Mouse (Mus musculus): ENCODE data around the gene Ncor2.

The Ncor2 gene

GRCm38 (mm10) chr5:125120517-125121303, 58.3 kb downstream of the Ncor2 start:
- in situ Hi-C loops (cut with MboI; ENCODE audit: low pct_unique_long_range_greater_than_20kb in 1 of 2, low sequenced_read_pairs in 2 of 2, unreplicated experiment in 1 of 2) = loop anchor here in 1 of 2 experiments (5.0 kb wide), 1 partner anchor 72 kb away; no protein-coding TSS in a partner anchor

GRCm38 (mm10) chr5:125117238-125117637, 61.8 kb downstream of the Ncor2 start:
- in situ Hi-C loops (cut with MboI; ENCODE audit: low pct_unique_long_range_greater_than_20kb in 1 of 2, low sequenced_read_pairs in 2 of 2, unreplicated experiment in 1 of 2) = no loop called here

GRCm38 (mm10) chr5:125113029-125113428, 66.0 kb downstream of the Ncor2 start:
- in situ Hi-C loops (cut with MboI; ENCODE audit: low pct_unique_long_range_greater_than_20kb in 1 of 2, low sequenced_read_pairs in 2 of 2, unreplicated experiment in 1 of 2) = no loop called here

- in situ Hi-C loops (cut with MboI; ENCODE audit: low pct_unique_long_range_greater_than_20kb in 1 of 2, low sequenced_read_pairs in 2 of 2, unreplicated experiment in 1 of 2) = no loop called here
Measured at GRCm38 (mm10) chr5:125112588-125112987, 66.4 kb downstream of the Ncor2 start.

GRCm38 (mm10) chr5:125111137-125111536, 67.9 kb downstream of the Ncor2 start:
- in situ Hi-C loops (cut with MboI; ENCODE audit: low pct_unique_long_range_greater_than_20kb in 1 of 2, low sequenced_read_pairs in 2 of 2, unreplicated experiment in 1 of 2) = no loop called here

- in situ Hi-C loops (cut with MboI; ENCODE audit: low pct_unique_long_range_greater_than_20kb in 1 of 2, low sequenced_read_pairs in 2 of 2, unreplicated experiment in 1 of 2) = no loop called here
Measured at GRCm38 (mm10) chr5:125110722-125111121, 68.3 kb downstream of the Ncor2 start.

- in situ Hi-C loops (cut with MboI; ENCODE audit: low pct_unique_long_range_greater_than_20kb in 1 of 2, low sequenced_read_pairs in 2 of 2, unreplicated experiment in 1 of 2) = no loop called here
Measured at GRCm38 (mm10) chr5:125110196-125110595, 68.8 kb downstream of the Ncor2 start.

GRCm38 (mm10) chr5:125107011-125107651, 71.9 kb downstream of the Ncor2 start:
- in situ Hi-C loops (cut with MboI; ENCODE audit: low pct_unique_long_range_greater_than_20kb in 1 of 2, low sequenced_read_pairs in 2 of 2, unreplicated experiment in 1 of 2) = no loop called here

- in situ Hi-C loops (cut with MboI; ENCODE audit: low pct_unique_long_range_greater_than_20kb in 1 of 2, low sequenced_read_pairs in 2 of 2, unreplicated experiment in 1 of 2) = no loop called here
Measured at GRCm38 (mm10) chr5:125106191-125106590, 72.8 kb downstream of the Ncor2 start.

- in situ Hi-C loops (cut with MboI; ENCODE audit: low pct_unique_long_range_greater_than_20kb in 1 of 2, low sequenced_read_pairs in 2 of 2, unreplicated experiment in 1 of 2) = no loop called here
Measured at GRCm38 (mm10) chr5:125104841-125105240, 74.2 kb downstream of the Ncor2 start.

GRCm38 (mm10) chr5:125103396-125103795, 75.6 kb downstream of the Ncor2 start:
- in situ Hi-C loops (cut with MboI; ENCODE audit: low pct_unique_long_range_greater_than_20kb in 1 of 2, low sequenced_read_pairs in 2 of 2, unreplicated experiment in 1 of 2) = no loop called here

- in situ Hi-C loops (cut with MboI; ENCODE audit: low pct_unique_long_range_greater_than_20kb in 1 of 2, low sequenced_read_pairs in 2 of 2, unreplicated experiment in 1 of 2) = no loop called here
Measured at GRCm38 (mm10) chr5:125102907-125103306, 76.1 kb downstream of the Ncor2 start.

- in situ Hi-C loops (cut with MboI; ENCODE audit: low pct_unique_long_range_greater_than_20kb in 1 of 2, low sequenced_read_pairs in 2 of 2, unreplicated experiment in 1 of 2) = no loop called here
Measured at GRCm38 (mm10) chr5:125102352-125102751, 76.7 kb downstream of the Ncor2 start.

GRCm38 (mm10) chr5:125099785-125100350, 79.2 kb downstream of the Ncor2 start:
- in situ Hi-C loops (cut with MboI; ENCODE audit: low pct_unique_long_range_greater_than_20kb in 1 of 2, low sequenced_read_pairs in 2 of 2, unreplicated experiment in 1 of 2) = no loop called here

GRCm38 (mm10) chr5:125098692-125099091, 80.3 kb downstream of the Ncor2 start:
- in situ Hi-C loops (cut with MboI; ENCODE audit: low pct_unique_long_range_greater_than_20kb in 1 of 2, low sequenced_read_pairs in 2 of 2, unreplicated experiment in 1 of 2) = no loop called here

GRCm38 (mm10) chr5:125096368-125096767, 82.7 kb downstream of the Ncor2 start:
- in situ Hi-C loops (cut with MboI; ENCODE audit: low pct_unique_long_range_greater_than_20kb in 1 of 2, low sequenced_read_pairs in 2 of 2, unreplicated experiment in 1 of 2) = no loop called here

- in situ Hi-C loops (cut with MboI; ENCODE audit: low pct_unique_long_range_greater_than_20kb in 1 of 2, low sequenced_read_pairs in 2 of 2, unreplicated experiment in 1 of 2) = no loop called here
Measured at GRCm38 (mm10) chr5:125095525-125096175, 83.4 kb downstream of the Ncor2 start.

GRCm38 (mm10) chr5:125093795-125094194, 85.2 kb downstream of the Ncor2 start:
- in situ Hi-C loops (cut with MboI; ENCODE audit: low pct_unique_long_range_greater_than_20kb in 1 of 2, low sequenced_read_pairs in 2 of 2, unreplicated experiment in 1 of 2) = no loop called here

- in situ Hi-C loops (cut with MboI; ENCODE audit: low pct_unique_long_range_greater_than_20kb in 1 of 2, low sequenced_read_pairs in 2 of 2, unreplicated experiment in 1 of 2) = no loop called here
Measured at GRCm38 (mm10) chr5:125088076-125088475, 90.9 kb downstream of the Ncor2 start.
